Mouse (Mus musculus) heart, adult 2 months (tissue): Measurements from ENCODE around the gene Smg6.

Experiments
- CTCF ChIP-seq: fragments of 200-600 bp; IDR thresholded peaks from 2 replicates; pipeline ENCODE4 v1.8.1; 2022; ENCODE audit warnings: antibody characterized with exemption, mild to moderate bottlenecking, moderate library complexity
- EP300 ChIP-seq: fragments of 200-500 bp; IDR thresholded peaks from 2 replicates; pipeline ENCODE4 v1.6.1; 2011; ENCODE audit warnings: low read depth, low read length, control low read depth; ENCODE audit not compliant: insufficient read depth
- POLR2A ChIP-seq: fragments of 200-500 bp; IDR thresholded peaks from 2 replicates; pipeline ENCODE4 v1.6.1; 2011; ENCODE audit warnings: mild to moderate bottlenecking, low read depth, low read length, control low read depth; ENCODE audit not compliant: insufficient read depth

- TF ChIP-seq CTCF, result no peak
- no peak for TF ChIP-seq POLR2A
- TF ChIP-seq EP300, result no peak
These were observed 107.3 kb downstream of the Smg6 start for GRCm38 (mm10) chr11:75032946-75033345.
